Mouse (Mus musculus) intestine, embryonic 16.5 days (tissue): ENCODE measurements around the gene Sycn. TPM values are rescaled to one million over a fixed set of nuclear protein-coding genes. Genes with fewer than 3 reads are reported as not detected.

ENCODE experiments used
- ATAC-seq: fragments of 200-750 bp; cut with Nextera tagmentation; 2 replicates; pipeline ENCODE4 v1.8.0; 2017; ENCODE audit warnings: moderate TSS enrichment, moderate library complexity
- H3K27ac ChIP-seq: fragments of 300-500 bp; sonication (generic); 2 replicates; pipeline ENCODE4 v1.5.1; 2014; ENCODE audit warnings: mild to moderate bottlenecking, low read length
- H3K27me3 ChIP-seq: fragments of 300-500 bp; sonication (generic); replicated peaks from 2 replicates; pipeline ENCODE4 v1.6.1; 2014; ENCODE audit warnings: low read length, control low read depth, mixed read lengths; ENCODE audit not compliant: control insufficient read depth, insufficient read depth
- H3K36me3 ChIP-seq: fragments of 300-500 bp; sonication (generic); 2 replicates; pipeline ENCODE4 v1.6.1; 2014; ENCODE audit warnings: low read length, control low read depth; ENCODE audit not compliant: control insufficient read depth, insufficient read depth
- H3K4me1 ChIP-seq: fragments of 300-500 bp; sonication (generic); 2 replicates; pipeline ENCODE4 v1.6.1; 2014; ENCODE audit warnings: low read length, control low read depth, mixed read lengths; ENCODE audit not compliant: control insufficient read depth, insufficient read depth
- H3K4me2 ChIP-seq: fragments of 300-500 bp; sonication (generic); 2 replicates; pipeline ENCODE4 v1.6.1; 2014; ENCODE audit warnings: low read depth, low read length, control low read depth
- H3K4me3 ChIP-seq: fragments of 300-500 bp; sonication (generic); 2 replicates; pipeline ENCODE4 v1.5.1; 2014; ENCODE audit warnings: mild to moderate bottlenecking, low read length
- H3K9ac ChIP-seq: fragments of 300-500 bp; sonication (generic); 2 replicates; pipeline ENCODE4 v1.6.1; 2014; ENCODE audit warnings: low read depth, low read length
- H3K9me3 ChIP-seq: fragments of 300-500 bp; sonication (generic); 2 replicates; pipeline ENCODE4 v1.6.1; 2016; ENCODE audit warnings: low read length, control low read depth; ENCODE audit not compliant: control insufficient read depth
- WGBS: fragments of 180-500 bp; shearing (Covaris S2); extraction: QIAGEN DNeasy Blood & Tissue Kit; methylation state at CpG from one replicate; pipeline ENCODE4 v1.1.7; 2014; 5-methylcytosine and 5-hydroxymethylcytosine counted together
- polyA plus RNA-seq: library from polyadenylated mRNA; unstranded; fragments of >200 nt; fragmentation: Nextera tagmentation; extraction: Ambion mirVana; gene quantifications from 2 replicates; pipeline ENCODE4 v1.2.1, GENCODE M21; 2015

Sycn gene
- polyA plus RNA-seq, 1 experiment from 2014 or later, result 94.3 TPM

DNA sequence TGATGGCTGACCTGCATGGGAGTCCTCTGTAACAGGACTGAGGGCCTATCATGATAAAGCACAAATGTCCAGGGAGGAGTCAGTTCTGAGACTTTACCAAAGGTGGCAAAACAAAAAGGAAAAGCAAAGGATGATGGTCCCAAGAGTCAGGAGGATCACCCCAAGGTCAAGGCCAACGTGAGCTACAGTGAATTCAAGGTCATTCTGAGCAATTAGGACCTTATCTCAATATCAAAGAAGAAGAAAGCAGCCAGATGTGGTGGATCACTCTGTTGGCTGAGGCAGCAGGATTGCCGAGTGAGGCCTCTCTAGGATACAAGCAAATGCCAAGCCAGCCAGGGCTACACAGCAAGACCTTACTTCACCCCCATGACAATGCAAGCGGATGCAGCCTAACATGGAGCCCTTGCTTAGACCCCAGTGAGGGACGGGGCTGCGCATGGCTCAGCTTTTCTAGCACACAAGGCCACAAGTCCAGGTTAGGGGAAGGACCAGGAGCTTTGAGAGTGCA, 37.9 kb downstream of the Sycn start:
- no peaks in the 10 kb centered on the region for H3K27me3 ChIP-seq
- H3K9ac ChIP-seq, result no peak overlapping the region; the same call in 1 of the 2 replicates
- peaks cover 75% of the 10 kb centered on the region for H3K4me1 ChIP-seq
- WGBS, result 61% methylated on average over 5 of the region's 5 CpGs
- no peak overlapping the region for H3K4me3 ChIP-seq
- no peaks in the 10 kb centered on the region for H3K9me3 ChIP-seq
- H3K27ac ChIP-seq, result peak overlapping the region; percentile 79
- ATAC-seq, result no peak
- no peaks in the 10 kb centered on the region for H3K36me3 ChIP-seq
- no peak overlapping the region for H3K4me2 ChIP-seq

DNA sequence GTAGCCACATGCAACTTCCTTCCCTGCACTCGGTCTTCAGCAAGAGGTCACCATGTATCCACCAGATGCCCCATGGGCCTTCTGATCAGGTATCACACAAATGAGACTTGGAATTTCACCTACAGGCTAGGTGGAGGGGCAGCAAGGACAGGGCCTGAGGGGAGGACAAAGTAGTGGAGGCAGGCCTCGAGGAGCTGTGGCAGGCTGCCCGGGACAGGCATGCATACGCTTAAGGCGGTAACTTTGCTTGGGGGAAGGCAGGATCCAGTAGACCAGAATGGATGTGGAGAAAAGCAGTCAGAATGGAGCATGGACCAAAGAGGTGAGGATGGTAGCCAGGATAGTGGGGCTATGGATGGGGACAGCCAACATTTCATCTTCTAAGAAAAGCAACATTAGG, 39.1 kb downstream of the Sycn start:
- WGBS, result 68% methylated on average over 5 of the region's 5 CpGs
- H3K27ac ChIP-seq, result no peak overlapping the region
- peaks cover 76% of the 10 kb centered on the region for H3K4me1 ChIP-seq
- no peak for ATAC-seq
- H3K9me3 ChIP-seq, result no peaks in the 10 kb centered on the region
- H3K27me3 ChIP-seq, result no peaks in the 10 kb centered on the region
- no peak overlapping the region for H3K4me2 ChIP-seq
- H3K36me3 ChIP-seq, result no peaks in the 10 kb centered on the region
- no peak overlapping the region for H3K4me3 ChIP-seq
- no peak overlapping the region for H3K9ac ChIP-seq

DNA sequence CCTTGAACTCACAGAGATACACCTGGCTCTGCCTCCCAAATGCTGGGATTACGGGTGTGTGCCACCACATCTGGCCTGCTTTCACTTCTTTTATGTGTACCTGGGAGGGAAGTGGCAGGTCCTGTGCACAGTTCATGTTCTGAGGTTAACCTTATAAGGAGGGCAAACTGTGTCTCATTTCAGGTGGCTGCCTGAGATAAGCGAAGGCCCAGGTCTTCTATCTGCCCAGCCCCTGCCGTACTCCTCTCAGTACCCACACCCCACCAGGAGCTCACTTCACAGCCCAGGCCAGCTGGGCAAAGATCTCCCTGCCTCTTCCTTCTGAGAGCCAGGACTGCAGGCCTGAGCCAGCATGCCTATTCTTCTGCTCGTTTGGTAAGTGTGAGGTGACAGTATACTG, 41.0 kb downstream of the Sycn start:
- Histone ChIP-seq H3K36me3 (no peaks in the 10 kb centered on the region), H3K4me1 (peaks cover 80% of the 10 kb centered on the region), H3K27ac (peak overlapping the region; percentile 88), H3K9ac (peak overlapping the region; percentile 20), H3K27me3 (no peaks in the 10 kb centered on the region), H3K4me2 (no peak overlapping the region; the same call in 1 of the 2 replicates), H3K9me3 (no peaks in the 10 kb centered on the region), H3K4me3 (no peak overlapping the region)
- peak; percentile 19 for ATAC-seq
- WGBS, result 59% methylated on average over 4 of the region's 4 CpGs

DNA sequence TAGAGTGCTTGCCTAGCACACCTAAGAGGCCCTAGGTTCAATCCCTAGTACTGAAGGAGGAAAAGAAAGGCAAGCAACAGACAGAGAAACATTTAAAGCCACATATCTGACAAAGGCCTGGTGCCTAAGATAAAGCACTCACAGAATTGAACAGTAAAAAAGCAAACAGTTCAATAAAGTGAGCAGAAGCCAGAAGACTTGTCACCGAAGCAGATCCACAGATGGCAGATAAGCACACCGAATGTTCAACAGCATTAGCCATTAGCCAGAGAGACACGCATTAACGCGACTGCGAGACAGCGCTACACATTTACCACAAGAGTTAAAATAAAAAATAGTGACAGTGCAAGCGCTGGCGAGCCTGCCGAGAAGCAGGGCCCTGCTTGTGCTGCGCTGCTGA, 42.2 kb downstream of the Sycn start:
- Histone ChIP-seq H3K4me2 (peak overlapping the region; percentile 46; the same call in 1 of the 2 replicates), H3K36me3 (no peaks in the 10 kb centered on the region), H3K27me3 (no peaks in the 10 kb centered on the region), H3K9me3 (no peaks in the 10 kb centered on the region), H3K4me3 (no peak overlapping the region), H3K4me1 (peaks cover 80% of the 10 kb centered on the region), H3K27ac (peak overlapping the region; percentile 88), H3K9ac (no peak overlapping the region)
- 56% methylated on average over 11 of the region's 11 CpGs for WGBS
- ATAC-seq, result no peak

DNA sequence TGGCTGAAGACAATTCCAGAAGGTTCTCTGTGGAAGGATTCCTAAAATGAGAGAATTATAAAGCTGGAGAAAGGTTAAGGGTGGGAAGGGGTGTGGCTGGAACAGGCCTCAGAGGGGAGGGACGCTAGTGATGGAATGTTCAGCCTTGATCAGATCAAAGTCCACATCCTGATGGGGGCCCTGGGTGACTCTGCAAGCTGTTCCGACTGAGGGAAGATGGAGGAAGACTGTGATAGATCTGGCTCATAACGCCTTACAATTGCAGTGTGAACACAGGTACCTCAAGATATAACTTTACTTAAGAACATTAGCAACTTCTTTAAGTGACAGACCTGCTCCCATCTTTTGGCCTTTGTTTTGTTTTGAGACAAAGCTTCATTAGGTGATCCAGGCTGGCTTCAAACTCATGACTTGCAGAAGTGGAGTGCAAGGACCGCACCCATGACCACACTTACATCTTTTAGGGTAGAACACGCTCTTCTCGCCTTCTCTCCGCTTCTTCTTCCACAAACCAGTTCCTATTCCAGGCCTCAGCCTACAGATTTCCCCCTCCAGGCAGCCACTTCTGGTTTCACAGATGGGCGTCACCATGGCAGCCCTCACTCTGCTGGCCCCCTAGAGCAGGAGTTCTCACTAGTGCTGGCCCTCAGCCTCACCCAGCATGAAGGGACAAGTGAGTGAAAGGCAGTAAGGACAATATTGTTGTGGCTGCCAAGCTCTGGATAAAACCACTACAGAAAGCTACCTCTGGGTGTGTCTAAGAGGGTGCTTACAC, 43.1 kb downstream of the Sycn start:
- Histone ChIP-seq H3K4me3 (peak overlapping the region; percentile 4; the same call in 1 of the 2 replicates), H3K4me1 (peaks cover 80% of the 10 kb centered on the region), H3K4me2 (peak overlapping the region; percentile 46), H3K27ac (peak overlapping the region; percentile 88), H3K36me3 (no peaks in the 10 kb centered on the region), H3K9me3 (no peaks in the 10 kb centered on the region), H3K27me3 (no peaks in the 10 kb centered on the region), H3K9ac (0 out of 2 replicates have a peak overlapping the region, but pooled peaks have one; percentile 30)
- peak; percentile 82 for ATAC-seq
- 62% methylated on average over 8 of the region's 8 CpGs for WGBS

DNA sequence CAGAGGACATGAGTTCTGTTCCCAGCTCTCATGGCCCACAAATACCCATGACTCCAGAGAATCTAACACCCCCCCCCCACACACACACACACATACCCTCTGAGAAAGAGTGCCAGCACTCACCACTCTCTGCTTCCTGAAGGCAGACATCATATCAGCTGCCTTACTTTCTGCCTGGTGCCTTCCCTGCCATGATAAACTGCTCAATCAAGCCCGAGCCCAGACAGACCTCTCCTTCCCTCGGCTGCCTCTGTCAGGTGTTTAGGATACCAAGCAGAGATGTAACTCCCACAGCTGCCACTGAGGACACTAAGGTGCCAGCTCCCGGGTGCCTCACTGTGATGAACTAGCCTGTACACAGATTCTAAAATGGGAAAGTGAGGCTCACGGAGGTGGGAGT, 43.8 kb downstream of the Sycn start:
- peaks cover 74% of the 10 kb centered on the region for H3K4me1 ChIP-seq

DNA sequence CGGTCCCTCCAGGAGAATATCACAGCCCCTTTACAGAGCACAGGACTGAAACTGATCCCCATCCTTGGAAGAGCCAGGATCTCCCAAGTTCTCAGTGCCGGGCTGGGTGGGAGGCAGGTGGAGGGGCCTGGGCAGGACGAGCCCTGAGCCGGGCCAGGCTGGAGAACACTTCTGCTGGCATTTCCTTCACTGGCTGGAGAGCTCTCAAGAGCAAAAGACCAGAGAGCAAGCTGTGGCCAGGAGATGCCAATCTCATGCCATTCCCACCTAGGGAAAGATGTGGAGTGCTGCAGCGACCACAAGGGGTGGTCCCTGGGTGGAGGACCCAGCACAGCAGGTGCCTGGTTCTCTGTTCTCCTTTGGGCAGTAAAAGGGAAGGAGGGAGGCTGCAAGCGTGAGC, 44.3 kb downstream of the Sycn start:
- Histone ChIP-seq H3K27me3 (no peaks in the 10 kb centered on the region), H3K9me3 (no peaks in the 10 kb centered on the region), H3K9ac (peak overlapping the region; percentile 46), H3K4me3 (no peak overlapping the region), H3K4me1 (peaks cover 70% of the 10 kb centered on the region), H3K36me3 (no peaks in the 10 kb centered on the region), H3K27ac (peak overlapping the region; percentile 88), H3K4me2 (no peak overlapping the region)
- no peak for ATAC-seq
- WGBS, result 69% methylated on average over 6 of the region's 6 CpGs

More for the DNA sequence above, 43.8 kb downstream of the Sycn start:
- Histone ChIP-seq H3K9ac (peak overlapping the region; percentile 46; the same call in 1 of the 2 replicates), H3K4me2 (peak overlapping the region; percentile 32; the same call in 1 of the 2 replicates), H3K27ac (peak overlapping the region; percentile 88), H3K36me3 (no peaks in the 10 kb centered on the region), H3K27me3 (no peaks in the 10 kb centered on the region), H3K9me3 (no peaks in the 10 kb centered on the region), H3K4me3 (no peak overlapping the region)
- ATAC-seq, result no peak
- WGBS, result 48% methylated on average over 4 of the region's 4 CpGs

DNA sequence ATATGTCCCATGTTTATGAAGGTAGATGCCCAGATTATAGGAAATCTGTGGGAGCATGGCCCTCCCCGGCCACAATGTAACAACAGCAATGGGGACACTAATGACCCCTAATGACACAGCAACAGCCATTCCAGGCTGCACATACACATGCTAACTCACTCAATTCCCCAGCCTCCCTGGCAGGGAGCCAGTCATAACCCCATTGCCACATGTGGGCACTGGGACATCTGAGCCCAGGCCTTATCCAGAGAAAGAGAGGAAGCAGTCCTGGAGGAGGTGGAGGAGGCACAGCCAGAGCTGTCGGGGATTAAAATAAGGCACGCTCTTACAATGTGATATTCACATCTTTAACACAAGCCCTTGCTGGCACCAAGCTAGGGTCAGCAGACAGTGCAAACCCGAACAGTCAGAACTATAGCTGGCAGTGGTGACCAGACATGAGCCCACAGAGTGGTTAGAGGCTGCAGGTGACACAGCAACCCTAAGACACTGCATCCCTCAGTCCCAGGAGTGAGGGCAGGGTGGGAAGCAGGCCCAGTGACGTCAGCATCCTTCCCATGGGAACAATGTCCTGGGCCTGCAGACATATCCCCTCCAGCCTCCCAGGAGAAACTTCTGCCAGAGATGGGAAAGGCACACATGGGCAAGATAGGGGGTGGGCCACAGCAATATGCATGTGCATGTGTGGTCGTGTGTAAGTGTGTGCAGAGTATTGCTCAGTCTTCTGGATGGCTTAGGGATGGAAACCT, 46.2 kb downstream of the Sycn start:
- ATAC-seq, result no peak
- WGBS, result 66% methylated on average over 6 of the region's 6 CpGs
- no peak overlapping the region for H3K9ac ChIP-seq

DNA sequence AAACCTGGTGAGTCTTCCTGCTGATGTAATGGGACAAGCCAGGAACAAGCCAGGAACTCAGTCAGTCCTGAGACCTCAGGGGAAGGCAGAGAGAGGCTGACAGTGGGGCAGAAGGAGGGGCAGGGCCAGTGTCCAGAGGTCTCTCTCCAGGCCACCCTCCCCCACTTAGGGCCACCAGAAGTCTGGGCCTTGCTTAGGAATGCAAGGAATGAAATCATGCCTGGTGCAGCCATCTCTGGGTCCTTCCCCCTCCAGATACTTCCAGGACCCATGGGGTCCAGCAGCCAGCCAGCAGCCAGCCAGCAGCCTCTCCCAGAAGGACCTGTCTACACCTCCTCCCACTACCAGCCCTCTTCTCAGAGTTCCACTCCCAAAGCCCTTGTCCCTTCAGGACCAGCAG, 47.0 kb downstream of the Sycn start:
- no peak overlapping the region for H3K27ac ChIP-seq

More for the DNA sequence above, 46.2 kb downstream of the Sycn start:
- H3K27me3 ChIP-seq, result no peaks in the 10 kb centered on the region
- no peaks in the 10 kb centered on the region for H3K36me3 ChIP-seq
- no peak overlapping the region for H3K4me2 ChIP-seq
- no peak overlapping the region for H3K4me3 ChIP-seq
- H3K9me3 ChIP-seq, result no peaks in the 10 kb centered on the region
- H3K4me1 ChIP-seq, result peaks cover 78% of the 10 kb centered on the region
- peak overlapping the region; percentile 26; the same call in 1 of the 2 replicates for H3K27ac ChIP-seq

More for the DNA sequence above, 47.0 kb downstream of the Sycn start:
- Histone ChIP-seq H3K9me3 (no peaks in the 10 kb centered on the region), H3K27me3 (no peaks in the 10 kb centered on the region), H3K36me3 (no peaks in the 10 kb centered on the region), H3K4me1 (peaks cover 80% of the 10 kb centered on the region), H3K9ac (0 out of 2 replicates have a peak overlapping the region, but pooled peaks have one; percentile 32), H3K4me2 (no peak overlapping the region), H3K4me3 (no peak overlapping the region)
- ATAC-seq, result no peak
